Mouse (Mus musculus): Measurements from ENCODE around the gene Arap1. TPM values are rescaled to one million over a fixed set of nuclear protein-coding genes. Genes with fewer than 3 reads are reported as not detected.

The Arap1 gene
- total and polyA plus RNA-seq, 2 experiments from 2014 or later: 10.5 to 14.3 TPM

GRCm38 (mm10) chr7:101373082-101373481, 25.2 kb downstream of the Arap1 start:
- Histone ChIP-seq H3K9me3 (ENCODE audit: low read length) (no peaks in the 10 kb centered on the region), H3K4me3 (ENCODE audit: low read depth, low read length) (no peak overlapping the region), H3K27ac (ENCODE audit: low read depth, low read length) (no peak overlapping the region), H3K27me3 (ENCODE audit: insufficient read depth, low read length) (no peaks in the 10 kb centered on the region), H3K4me1 (ENCODE audit: insufficient read depth) (no peaks in the 10 kb centered on the region), H3K36me3 (ENCODE audit: insufficient read depth) (no peaks in the 10 kb centered on the region), H3K4me2 (ENCODE audit: low read depth) (no peak overlapping the region), H3K9ac (no peak overlapping the region)
- no peak for ATAC-seq
- TF ChIP-seq CTCF (IDR thresholded peaks at IDR 0.05; ENCODE audit: low read depth): no peak
- DNase-seq: no peak
- 93% methylated on average over 26 of the region's 26 CpGs for WGBS

DNA sequence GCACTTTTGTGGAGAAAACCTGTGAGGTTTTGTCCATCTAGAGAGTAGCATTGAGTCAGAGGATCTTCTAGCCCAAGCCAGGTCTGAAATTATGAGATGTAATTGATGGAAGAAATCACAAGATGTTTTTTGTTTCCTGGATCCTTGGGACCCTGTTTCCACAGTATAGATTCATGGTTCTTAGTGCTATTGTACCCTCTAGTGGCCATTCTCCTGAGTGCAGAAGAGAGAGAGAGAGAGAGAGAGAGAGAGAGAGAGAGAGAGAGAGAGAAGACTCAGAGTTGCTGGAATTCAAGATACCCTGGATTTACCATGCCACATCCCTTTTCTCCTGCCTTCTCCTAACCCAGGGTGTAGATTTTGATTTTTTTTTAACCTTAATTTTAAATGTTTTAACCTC, 26.3 kb downstream of the Arap1 start:
- no peak overlapping the region for H3K27ac ChIP-seq (ENCODE audit: low read depth, low read length)
- no peaks in the 10 kb centered on the region for H3K4me1 ChIP-seq (ENCODE audit: insufficient read depth)
- H3K9me3 ChIP-seq (ENCODE audit: low read length): no peaks in the 10 kb centered on the region
- no peak overlapping the region for H3K9ac ChIP-seq
- DNase-seq (peak; percentile 81), ATAC-seq (peak; percentile 85)
- no peaks in the 10 kb centered on the region for H3K27me3 ChIP-seq (ENCODE audit: insufficient read depth, low read length)
- no peak overlapping the region for H3K4me3 ChIP-seq (ENCODE audit: low read depth, low read length)
- H3K4me2 ChIP-seq (ENCODE audit: low read depth): no peak overlapping the region
- TF ChIP-seq CTCF (IDR thresholded peaks at IDR 0.05; ENCODE audit: low read depth): peak; percentile 91
- H3K36me3 ChIP-seq (ENCODE audit: insufficient read depth): no peaks in the 10 kb centered on the region

GRCm38 (mm10) chr7:101376701-101377340, 29.0 kb downstream of the Arap1 start:
- no peak for TF ChIP-seq CTCF (IDR thresholded peaks at IDR 0.05; ENCODE audit: low read depth)
- Histone ChIP-seq H3K4me3 (ENCODE audit: low read depth, low read length) (no peak overlapping the region), H3K36me3 (ENCODE audit: insufficient read depth) (no peaks in the 10 kb centered on the region), H3K27ac (ENCODE audit: low read depth, low read length) (no peak overlapping the region), H3K4me2 (ENCODE audit: low read depth) (no peak overlapping the region), H3K9ac (no peak overlapping the region), H3K27me3 (ENCODE audit: insufficient read depth, low read length) (no peaks in the 10 kb centered on the region), H3K9me3 (ENCODE audit: low read length) (no peaks in the 10 kb centered on the region), H3K4me1 (ENCODE audit: insufficient read depth) (no peaks in the 10 kb centered on the region)
- 50% methylated on average over 10 of the region's 10 CpGs for WGBS
- peak; percentile 47 for ATAC-seq
- peak; percentile 38 for DNase-seq

- Histone ChIP-seq H3K9me3 (ENCODE audit: low read length) (no peaks in the 10 kb centered on the region), H3K4me3 (ENCODE audit: low read depth, low read length) (no peak overlapping the region), H3K27me3 (ENCODE audit: insufficient read depth, low read length) (no peaks in the 10 kb centered on the region), H3K9ac (no peak overlapping the region), H3K4me1 (ENCODE audit: insufficient read depth) (no peaks in the 10 kb centered on the region), H3K36me3 (ENCODE audit: insufficient read depth) (no peaks in the 10 kb centered on the region), H3K4me2 (ENCODE audit: low read depth) (peak overlapping the region; percentile 8; the same call in 1 of the 2 replicates), H3K27ac (ENCODE audit: low read depth, low read length) (no peak overlapping the region)
- DNase-seq: peak; percentile 26
- TF ChIP-seq CTCF (IDR thresholded peaks at IDR 0.05; ENCODE audit: low read depth): no peak
- ATAC-seq: peak; percentile 62
- WGBS: 26% methylated on average over 6 of the region's 7 CpGs
Observed at GRCm38 (mm10) chr7:101377741-101378262, 29.9 kb downstream of the Arap1 start.

DNA sequence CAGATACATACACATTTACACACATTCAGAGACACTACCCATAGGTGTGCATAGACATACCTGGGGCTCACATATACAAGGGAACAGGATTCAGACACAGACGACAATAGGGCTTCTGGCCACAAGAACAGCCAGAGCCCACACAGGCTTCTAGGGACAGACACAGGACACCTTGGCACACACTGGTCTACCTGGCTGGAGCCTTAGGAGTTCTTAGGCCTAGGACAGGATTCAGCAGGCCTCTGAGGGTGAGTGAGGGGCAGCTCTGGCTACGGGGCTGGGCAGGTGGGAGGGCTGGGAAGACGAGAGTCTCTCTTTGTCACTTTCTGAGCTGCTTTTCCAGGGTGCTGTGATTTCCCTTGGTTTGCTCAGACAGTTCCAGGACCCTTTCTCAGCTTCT, 30.4 kb downstream of the Arap1 start:
- TF ChIP-seq CTCF (IDR thresholded peaks at IDR 0.05; ENCODE audit: low read depth): no peak
- ATAC-seq (no peak), DNase-seq (no peak)
- no peaks in the 10 kb centered on the region for H3K36me3 ChIP-seq (ENCODE audit: insufficient read depth)
- 0 out of 2 replicates have a peak overlapping the region, but pooled peaks have one; percentile 18 for H3K9ac ChIP-seq
- H3K4me2 ChIP-seq (ENCODE audit: low read depth): peak overlapping the region; percentile 8; the same call in 1 of the 2 replicates
- H3K4me1 ChIP-seq (ENCODE audit: insufficient read depth): no peaks in the 10 kb centered on the region
- WGBS: 54% methylated on average over 3 of the region's 3 CpGs
- no peaks in the 10 kb centered on the region for H3K27me3 ChIP-seq (ENCODE audit: insufficient read depth, low read length)
- H3K27ac ChIP-seq (ENCODE audit: low read depth, low read length): no peak overlapping the region
- no peaks in the 10 kb centered on the region for H3K9me3 ChIP-seq (ENCODE audit: low read length)
- H3K4me3 ChIP-seq (ENCODE audit: low read depth, low read length): no peak overlapping the region

DNA sequence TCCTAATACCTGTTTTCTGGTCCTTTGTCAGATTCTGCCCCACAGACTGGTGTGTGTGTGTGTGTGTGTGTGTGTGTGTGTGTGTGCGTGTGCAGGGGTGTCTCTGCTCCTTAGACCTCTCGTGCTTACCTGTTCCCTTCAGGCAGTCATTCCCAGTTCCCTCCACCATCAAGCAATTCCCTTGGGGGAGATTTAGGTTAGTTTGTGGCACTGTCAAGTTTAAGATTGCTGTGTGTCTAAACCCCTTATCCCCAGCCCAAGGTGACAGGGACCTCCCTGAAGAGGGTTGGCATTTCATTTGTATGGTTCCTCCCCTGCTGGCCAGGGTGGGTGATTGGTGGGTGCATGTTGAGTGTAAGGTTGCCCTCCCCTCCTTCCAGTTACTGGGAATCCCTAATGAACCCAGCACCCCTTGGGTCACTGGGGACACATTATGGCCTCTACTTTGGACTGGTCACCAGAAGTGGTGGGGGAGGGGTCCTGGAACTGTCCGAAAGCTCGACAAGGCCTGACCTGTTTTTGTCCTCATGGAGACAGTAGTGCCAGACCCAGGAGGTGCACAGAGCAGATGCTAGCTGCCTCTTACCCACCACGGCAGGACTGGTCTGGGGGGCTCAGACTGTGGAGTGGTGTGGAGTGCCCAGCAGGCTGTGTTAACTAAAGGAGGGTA, 31.1 kb downstream of the Arap1 start:
- Histone ChIP-seq H3K27me3 (ENCODE audit: insufficient read depth, low read length) (no peaks in the 10 kb centered on the region), H3K36me3 (ENCODE audit: insufficient read depth) (no peaks in the 10 kb centered on the region), H3K9me3 (ENCODE audit: low read length) (no peaks in the 10 kb centered on the region), H3K9ac (no peak overlapping the region), H3K27ac (ENCODE audit: low read depth, low read length) (no peak overlapping the region), H3K4me3 (ENCODE audit: low read depth, low read length) (no peak overlapping the region), H3K4me1 (ENCODE audit: insufficient read depth) (no peaks in the 10 kb centered on the region), H3K4me2 (ENCODE audit: low read depth) (no peak overlapping the region; the same call in 1 of the 2 replicates)
- TF ChIP-seq CTCF (IDR thresholded peaks at IDR 0.05; ENCODE audit: low read depth): no peak
- ATAC-seq (no peak), DNase-seq (no peak)
- 71% methylated on average over 5 of the region's 5 CpGs for WGBS

GRCm38 (mm10) chr7:101379732-101380131, 31.9 kb downstream of the Arap1 start:
- Histone ChIP-seq H3K4me2 (ENCODE audit: low read depth) (no peak overlapping the region), H3K4me3 (ENCODE audit: low read depth, low read length) (no peak overlapping the region), H3K27ac (ENCODE audit: low read depth, low read length) (no peak overlapping the region), H3K9ac (no peak overlapping the region), H3K4me1 (ENCODE audit: insufficient read depth) (no peaks in the 10 kb centered on the region), H3K9me3 (ENCODE audit: low read length) (no peaks in the 10 kb centered on the region), H3K27me3 (ENCODE audit: insufficient read depth, low read length) (no peaks in the 10 kb centered on the region), H3K36me3 (ENCODE audit: insufficient read depth) (no peaks in the 10 kb centered on the region)
- 84% methylated on average over 2 of the region's 2 CpGs for WGBS
- DNase-seq: no peak
- no peak for ATAC-seq
- TF ChIP-seq CTCF (IDR thresholded peaks at IDR 0.05; ENCODE audit: low read depth): no peak
